Mouse (Mus musculus) fibroblast of lung, adult 2 months (primary cell): ENCODE results near the gene Rrp15.
A peak's percentile ranks its signal among the peaks of the same experiment; 100 is the strongest.

Experiments
- DNase-seq: peaks from one replicate; pipeline ENCODE4 v3.0.0-alpha.2; 2011; ENCODE audit warnings: low read depth

Gene Rrp15

DNA sequence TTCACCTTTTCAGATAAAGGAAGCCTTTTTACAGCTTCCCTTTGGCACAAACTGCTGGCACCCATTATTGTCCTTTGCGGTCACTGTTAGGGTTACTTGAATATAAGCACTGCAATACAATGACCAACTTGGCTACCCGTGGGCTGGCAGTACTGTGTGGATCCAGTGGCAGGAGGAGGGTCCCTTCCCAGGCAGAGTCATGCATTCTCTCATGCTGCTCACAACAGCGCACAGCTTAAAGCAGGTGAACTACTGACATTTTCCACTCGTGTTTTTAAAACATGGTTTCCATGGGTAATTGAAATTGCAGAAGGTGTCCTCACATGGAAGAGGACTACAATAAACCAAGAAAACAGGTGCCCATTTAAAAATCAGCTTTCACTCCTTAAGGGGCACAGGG is 34.9 kb downstream of the Rrp15 start:
- DNase-seq: no peak

- DNase-seq: no peak
Observed at GRCm38 (mm10) chr1:186712802-186713471, 36.2 kb downstream of the Rrp15 start.

DNA sequence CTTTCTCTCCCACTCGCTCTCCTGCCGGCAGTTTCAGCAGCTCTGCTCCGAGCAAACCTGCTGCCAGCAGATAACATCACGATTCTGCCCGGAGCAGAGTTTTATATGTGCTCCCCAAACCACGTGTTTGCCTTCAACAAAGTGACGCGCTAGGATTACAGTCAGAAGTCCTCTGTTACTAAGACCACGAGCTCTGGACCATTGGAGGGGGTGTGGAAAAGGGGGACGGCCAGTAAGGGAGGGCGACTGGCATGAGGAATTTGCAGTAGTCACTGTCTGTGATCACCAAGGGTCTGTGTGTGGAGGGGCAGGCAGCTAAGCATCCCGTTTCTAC is 43.3 kb downstream of the Rrp15 start, which contains the start of gene Tgfb2:
TSS of gene Tgfb2 (minus strand) at position 75 of the 334 bp plus-strand sequence.
- DNase-seq: no peak

DNA sequence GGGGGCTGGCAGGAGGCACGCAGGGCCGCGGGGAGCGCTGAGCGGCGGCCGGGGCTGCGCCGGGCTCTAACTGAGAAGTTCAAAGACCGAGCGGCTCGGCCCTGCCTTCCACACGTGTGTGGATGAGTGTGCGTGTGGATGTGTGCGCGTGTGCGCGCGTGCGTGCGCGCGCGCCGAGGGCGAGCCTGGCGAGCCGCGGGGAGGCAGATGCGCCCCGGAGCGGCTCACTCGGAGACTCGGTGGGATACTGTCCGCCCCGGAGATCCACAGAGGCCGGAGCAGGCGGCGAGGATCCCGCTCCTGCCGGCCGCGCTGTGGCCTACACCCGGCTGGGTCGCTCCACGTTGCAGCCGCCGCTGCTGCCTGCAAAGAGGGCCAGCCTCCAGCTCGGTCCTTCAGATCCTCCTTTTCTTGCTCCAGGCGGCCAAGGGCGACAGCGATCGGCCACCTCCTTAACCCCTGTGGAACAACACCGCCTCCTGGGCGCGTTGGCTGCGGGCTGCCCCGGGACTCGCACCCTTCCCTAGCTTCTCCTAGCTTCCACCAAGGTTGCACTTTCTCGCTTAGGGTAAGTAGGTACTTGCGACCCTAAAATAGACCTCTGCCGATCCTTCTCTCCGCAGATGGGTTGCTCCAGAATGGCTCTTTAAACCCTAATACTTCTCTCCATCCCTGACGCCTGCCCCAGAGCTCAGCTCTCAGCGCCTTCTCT is 43.8 kb downstream of the Rrp15 start:
- no peak for DNase-seq

GRCm38 (mm10) chr1:186703980-186704701 is 45.0 kb downstream of the Rrp15 start:
- DNase-seq: no peak

- DNase-seq: no peak
Observed at GRCm38 (mm10) chr1:186703256-186703979, 45.7 kb downstream of the Rrp15 start.

- no peak for DNase-seq
Observed at GRCm38 (mm10) chr1:186702391-186703255, 46.5 kb downstream of the Rrp15 start.

- no peak for DNase-seq
Observed at GRCm38 (mm10) chr1:186701206-186701905, 47.8 kb downstream of the Rrp15 start.

DNA sequence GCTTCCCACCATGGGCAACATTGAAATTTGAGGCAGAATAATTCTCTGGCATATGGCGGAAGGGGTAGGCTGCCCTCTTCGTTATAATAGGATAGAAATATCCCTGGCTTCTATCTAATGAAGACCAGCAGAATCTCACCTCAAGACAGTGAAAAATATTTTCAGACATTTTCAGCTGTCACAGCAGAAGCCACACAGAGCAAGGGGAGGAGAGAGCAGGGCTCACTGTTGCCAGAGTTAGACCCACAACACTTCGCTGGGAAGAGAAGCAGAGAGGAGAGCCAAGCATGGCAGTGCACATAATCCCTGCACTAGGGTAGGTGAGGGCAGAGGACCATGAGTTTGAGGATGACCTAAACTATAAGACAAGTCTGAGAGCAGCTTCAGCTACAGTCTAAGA is 48.7 kb downstream of the Rrp15 start:
- DNase-seq: no peak

GRCm38 (mm10) chr1:186698583-186699338 is 50.4 kb downstream of the Rrp15 start:
- no peak for DNase-seq

GRCm38 (mm10) chr1:186696231-186696630 is 52.9 kb downstream of the Rrp15 start:
- DNase-seq: no peak

DNA sequence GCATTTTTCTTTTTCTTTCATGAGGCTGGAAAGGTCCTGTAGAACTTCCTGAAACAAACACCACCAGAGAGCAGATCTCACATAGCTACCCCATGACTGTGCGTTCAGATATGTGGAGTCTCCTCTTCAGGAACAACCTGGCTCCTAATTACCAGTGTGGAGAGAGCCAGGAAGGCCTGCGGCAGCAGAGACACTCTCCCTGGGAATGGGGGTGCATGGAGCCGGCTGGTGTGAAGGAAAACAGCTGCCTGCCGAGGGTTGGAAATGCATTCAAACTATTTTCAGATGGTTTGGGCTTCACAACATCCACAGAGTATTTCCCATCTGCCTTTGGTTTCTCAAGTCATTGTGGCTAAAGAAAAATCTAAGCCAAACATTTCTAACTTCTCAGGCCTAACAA is 53.8 kb downstream of the Rrp15 start:
- peak; percentile 93 for DNase-seq

GRCm38 (mm10) chr1:186692370-186692769 is 56.8 kb downstream of the Rrp15 start:
- DNase-seq: no peak

GRCm38 (mm10) chr1:186691708-186692107 is 57.5 kb downstream of the Rrp15 start:
- DNase-seq: no peak

DNA sequence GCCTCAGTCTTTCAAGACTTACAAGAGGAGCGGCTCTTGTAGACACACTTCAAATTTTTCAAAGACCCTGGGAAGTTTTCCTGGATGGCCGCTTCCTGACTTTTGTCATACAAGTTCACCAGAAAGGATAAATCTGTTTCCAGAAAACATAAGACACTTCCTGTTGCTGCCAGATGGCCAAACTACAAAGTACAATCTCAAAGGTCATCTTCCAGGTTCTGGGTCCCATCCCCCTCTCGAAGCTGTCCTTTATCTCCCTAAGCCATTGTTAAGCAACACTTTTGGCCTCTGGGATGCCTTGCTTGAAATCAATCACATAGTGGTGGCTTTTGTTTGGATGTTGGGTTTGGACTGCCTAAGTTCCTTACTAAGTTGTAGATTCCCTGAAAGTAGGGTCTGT is 65.1 kb downstream of the Rrp15 start:
- no peak for DNase-seq

GRCm38 (mm10) chr1:186682606-186683005 is 66.6 kb downstream of the Rrp15 start:
- DNase-seq: peak; percentile 86

DNA sequence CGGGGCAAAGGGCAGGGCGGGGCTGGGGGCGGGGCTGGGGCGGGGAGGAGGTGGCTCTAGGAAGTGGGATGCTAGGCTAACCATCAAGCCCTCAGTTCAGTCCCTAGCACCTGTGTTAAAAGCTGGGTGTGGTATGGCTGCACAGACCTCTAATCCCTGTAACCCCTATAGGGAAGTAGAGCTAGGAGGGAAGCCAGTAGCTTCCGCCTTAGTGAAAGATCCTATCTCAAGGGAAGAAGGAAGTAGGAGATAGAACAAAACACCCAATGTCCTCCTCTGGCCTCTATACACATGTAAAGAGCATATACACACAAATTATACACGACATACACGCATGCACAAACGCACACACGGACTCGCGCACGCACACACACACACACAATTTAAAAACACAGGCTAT is 71.5 kb downstream of the Rrp15 start:
- no peak for DNase-seq

- no peak for DNase-seq
Observed at GRCm38 (mm10) chr1:186676199-186676598, 73.0 kb downstream of the Rrp15 start.

DNA sequence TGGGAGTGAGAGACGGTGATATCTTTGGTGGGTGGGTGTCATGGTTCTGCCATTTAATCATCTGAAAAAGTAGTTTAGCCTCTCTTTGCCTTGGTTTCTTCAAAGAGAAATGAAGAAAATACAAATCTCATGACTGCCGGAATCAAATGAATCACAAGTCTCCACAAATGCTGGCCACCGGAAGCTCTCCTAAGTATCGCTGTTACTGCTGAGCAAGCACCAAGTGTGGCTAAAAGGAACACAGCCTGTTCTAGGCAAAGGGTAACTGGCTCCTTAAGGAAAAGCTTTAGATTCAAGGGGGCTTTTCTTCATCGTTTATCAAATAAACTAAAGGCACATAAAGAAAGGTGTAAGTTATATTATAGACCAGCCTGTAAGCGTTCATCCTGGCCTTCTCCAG is 73.9 kb downstream of the Rrp15 start:
- no peak for DNase-seq

DNA sequence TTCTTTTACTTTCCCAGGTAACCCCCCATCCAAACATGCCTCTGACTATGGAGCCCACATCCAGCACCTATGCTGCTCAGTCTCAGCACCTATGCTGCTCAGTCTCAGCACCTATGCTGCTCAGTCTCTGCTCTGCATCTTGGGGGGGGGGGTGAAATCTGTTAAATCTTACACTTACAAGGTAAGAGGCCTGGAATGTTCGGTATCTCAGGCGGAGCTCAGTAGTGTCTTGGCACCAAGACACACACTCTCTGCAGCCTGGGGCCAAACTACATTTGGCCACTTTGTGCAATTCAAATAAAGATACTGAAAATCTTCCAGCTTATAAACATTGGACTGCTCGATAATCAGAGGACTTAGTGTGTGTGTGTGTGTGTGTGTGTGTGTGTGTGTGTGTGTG is 74.5 kb downstream of the Rrp15 start:
- no peak for DNase-seq
